18 mouse cellular contexts compared by ENCODE assay signal in the genomic region with DNA sequence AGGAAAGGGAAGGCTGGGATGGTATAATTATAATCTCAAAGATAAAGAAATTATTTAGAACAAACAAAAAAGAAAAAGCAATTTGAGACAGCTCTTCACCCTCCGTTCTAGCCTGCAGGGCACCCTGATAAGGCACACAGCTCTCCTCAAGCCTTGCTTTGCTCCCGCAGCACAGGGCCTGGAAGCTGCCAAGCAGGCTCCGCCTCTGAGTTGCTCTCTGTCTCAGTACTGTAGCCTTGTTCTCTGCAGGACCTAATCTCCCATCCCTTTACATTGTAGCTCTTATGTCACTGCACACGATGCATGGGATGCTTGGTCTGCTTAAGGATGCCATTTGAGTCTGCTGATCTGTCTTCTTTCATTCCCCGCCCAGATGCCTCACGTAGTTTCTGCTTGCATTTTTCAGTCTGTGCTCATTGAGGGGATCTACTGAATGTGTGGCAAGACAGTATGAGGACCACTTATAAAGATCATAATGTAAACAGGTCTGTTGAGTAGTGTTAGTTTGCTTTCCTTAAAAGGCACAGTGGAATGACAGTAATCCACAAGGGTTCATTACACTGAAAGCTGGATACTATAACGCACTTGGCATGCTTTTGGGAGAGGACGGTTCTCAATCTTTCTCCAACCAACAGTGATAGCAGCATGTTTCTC.
DNase-seq lines count a peak whose midpoint lies in the region; ATAC-seq and TF ChIP-seq lines count a peak whose summit lies in the region.
"Had no signal": no experiment of that assay in that cellular context is flagged by ENCODE, and none has a peak within 500 bp of the region (broad histone marks: within the 10 kb centered on the region; RNA-seq: fewer than 3 reads in every experiment).

No protein-coding gene starts in this region.

- H3K4me3 ChIP-seq in intestine, embryonic 14.5 days (ENCODE audit: low read depth, low read length) = no peak overlapping the region
- no peak overlapping the region for H3K4me3 ChIP-seq in intestine, postnatal 0 days (ENCODE audit: low read depth, low read length)
- no peak overlapping the region for H3K4me3 ChIP-seq in lung, adult 2 months (replicated peaks; ENCODE audit: extremely low read depth, low read depth, low read length)
- no peak overlapping the region for H3K4me3 ChIP-seq in forebrain, embryonic 14.5 days (ENCODE audit: low read depth, low read length)

- no peaks in the 10 kb centered on the region for H3K27me3 ChIP-seq in intestine, embryonic 14.5 days (replicated peaks; ENCODE audit: control insufficient read depth, insufficient read depth, low read length)
- H3K27me3 ChIP-seq in intestine, postnatal 0 days (replicated peaks; ENCODE audit: control insufficient read depth, insufficient read depth, low read length) = no peaks in the 10 kb centered on the region
- H3K27me3 ChIP-seq in forebrain, embryonic 14.5 days (replicated peaks; ENCODE audit: control insufficient read depth, insufficient read depth, low read length) = no peaks in the 10 kb centered on the region
- H3K27me3 ChIP-seq: Patski had no signal

- no peak overlapping the region for H3K4me2 ChIP-seq in intestine, embryonic 14.5 days (ENCODE audit: low read length)
- no peak overlapping the region for H3K4me2 ChIP-seq in intestine, postnatal 0 days (replicated peaks; ENCODE audit: low read depth)
- no peak overlapping the region for H3K4me2 ChIP-seq in forebrain, embryonic 14.5 days (ENCODE audit: low read length)
- H3K4me2 ChIP-seq: midbrain, embryonic 11.5 days had no signal

- H3K27ac ChIP-seq in intestine, embryonic 14.5 days (ENCODE audit: low read depth) = no peak overlapping the region
- H3K27ac ChIP-seq in intestine, postnatal 0 days (ENCODE audit: low read depth, low read length) = no peak overlapping the region
- no peak overlapping the region for H3K27ac ChIP-seq in forebrain, embryonic 14.5 days (ENCODE audit: low read depth, low read length)
- H3K27ac ChIP-seq: hindbrain, postnatal 0 days had no signal

- H3K4me1 ChIP-seq in intestine, embryonic 14.5 days (replicated peaks; ENCODE audit: control insufficient read depth, insufficient read depth, low read length) = peaks cover 6% of the 10 kb centered on the region
- H3K4me1 ChIP-seq in intestine, postnatal 0 days (replicated peaks; ENCODE audit: control insufficient read depth, insufficient read depth, low read length) = no peaks in the 10 kb centered on the region
- peaks cover 4% of the 10 kb centered on the region; the same call in 1 of the 2 replicates for H3K4me1 ChIP-seq in lung, adult 2 months (ENCODE audit: control insufficient read depth, insufficient read depth, low read length)
- no peaks in the 10 kb centered on the region for H3K4me1 ChIP-seq in forebrain, embryonic 14.5 days (ENCODE audit: control insufficient read depth, insufficient read depth, low read length)

- H3K36me3 ChIP-seq in intestine, embryonic 14.5 days (ENCODE audit: control insufficient read depth, insufficient read depth, low read length) = no peaks in the 10 kb centered on the region
- no peaks in the 10 kb centered on the region for H3K36me3 ChIP-seq in intestine, postnatal 0 days (ENCODE audit: control insufficient read depth, insufficient read depth)
- no peaks in the 10 kb centered on the region for H3K36me3 ChIP-seq in forebrain, embryonic 14.5 days (ENCODE audit: control insufficient read depth, insufficient read depth, low read length)

- H3K9me3 ChIP-seq in intestine, embryonic 14.5 days (ENCODE audit: control insufficient read depth, low read length) = no peaks in the 10 kb centered on the region
- no peaks in the 10 kb centered on the region for H3K9me3 ChIP-seq in intestine, postnatal 0 days (ENCODE audit: control insufficient read depth)
- H3K9me3 ChIP-seq in forebrain, embryonic 14.5 days (replicated peaks; ENCODE audit: control insufficient read depth, low read length) = no peaks in the 10 kb centered on the region

- 0 out of 2 replicates have a peak, but pooled peaks have one; percentile 50 for ATAC-seq in intestine, embryonic 14.5 days (replicated peaks; ENCODE audit: low FRiP score, low TSS enrichment, low read depth)
- ATAC-seq in intestine, postnatal 0 days = no peak
- peak; percentile 75 for ATAC-seq in megakaryocyte-erythroid progenitor cell, adult 5-6 weeks (replicated peaks; ENCODE audit: low FRiP score, low TSS enrichment, poor library complexity, severe bottlenecking)
- no peak for ATAC-seq in forebrain, embryonic 14.5 days
- ATAC-seq: hindbrain, postnatal 0 days; Patski had no signal

- no peak overlapping the region for H3K9ac ChIP-seq in intestine, embryonic 14.5 days (ENCODE audit: low read length)
- H3K9ac ChIP-seq in intestine, postnatal 0 days (ENCODE audit: low read depth, low read length) = no peak overlapping the region
- H3K9ac ChIP-seq in forebrain, embryonic 14.5 days (ENCODE audit: low read length) = no peak overlapping the region

- TF ChIP-seq CTCF in intestine, postnatal 0 days (IDR thresholded peaks at IDR 0.05; ENCODE audit: low read depth) = no peak
- TF ChIP-seq CTCF in lung, adult 2 months (IDR thresholded peaks at IDR 0.05; ENCODE audit: insufficient read depth, low read length) = no peak

- WGBS in intestine, embryonic 14.5 days = 45% methylated on average over 8 of the region's 8 CpGs
- WGBS in intestine, postnatal 0 days = 51% methylated on average over 8 of the region's 8 CpGs
- 54% methylated on average over 8 of the region's 8 CpGs for WGBS in lung, adult 2 months
- WGBS in forebrain, embryonic 14.5 days = 68% methylated on average over 8 of the region's 8 CpGs

- TF ChIP-seq POLR2A in lung, adult 2 months (IDR thresholded peaks at IDR 0.05; ENCODE audit: borderline replicate concordance, extremely low read depth, low read depth, low read length) = no peak

- no peak for DNase-seq in intestine, embryonic 14.5 days (ENCODE audit: low spot score)
- DNase-seq in brain, adult 2 months (ENCODE audit: low read depth, low spot score) = peak; percentile 33
- peak; percentile 35 for DNase-seq in lung, adult 2 months
- DNase-seq in layer of hippocampus, adult 11-12 months (ENCODE audit: low spot score) = no peak
- no peak for DNase-seq in cerebellum, adult 9-11 months
- no peak for DNase-seq in forebrain, embryonic 14.5 days (ENCODE audit: low spot score)
- DNase-seq: cerebellum, adult 2 months; embryo, embryonic 11 days; gastrocnemius, postnatal 25 days; heart, postnatal 14 days; kidney, postnatal 14 days; retina, postnatal 1 day; thymus, postnatal 14 days had no signal

Comparison
In these comparisons a context has a peak if more than half of its experiments do, and no peak if none do; other contexts are left out.
1. ATAC-seq: peak in intestine, embryonic 14.5 days (single experiment) and megakaryocyte-erythroid progenitor cell, adult 5-6 weeks (single experiment); none in intestine, postnatal 0 days (single experiment) and forebrain, embryonic 14.5 days (single experiment).
2. DNase-seq: peak in brain, adult 2 months (single experiment) and lung, adult 2 months (single experiment); none in intestine, embryonic 14.5 days (single experiment), layer of hippocampus, adult 11-12 months (single experiment), cerebellum, adult 9-11 months (single experiment) and forebrain, embryonic 14.5 days (single experiment).